Mouse (Mus musculus): ENCODE measurements around the gene Ctnnbl1.

DNA sequence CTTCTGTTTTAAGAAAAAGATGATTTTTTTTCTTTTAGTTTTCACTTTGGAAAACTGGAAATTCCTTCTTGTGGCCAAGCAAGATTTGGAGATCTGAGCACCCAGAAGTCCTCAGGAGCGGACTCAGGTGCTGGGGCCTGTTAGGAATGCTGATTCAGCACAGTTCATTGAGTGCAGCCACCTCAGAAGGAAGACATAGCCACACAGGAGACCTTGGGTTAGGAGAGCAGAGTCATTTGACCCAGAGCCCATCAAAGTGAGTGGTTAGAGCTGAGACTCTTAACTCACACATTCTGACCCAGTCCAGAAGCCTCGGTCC is 77.7 kb downstream of the Ctnnbl1 start:
- TF ChIP-seq POLR2A (IDR thresholded peaks at IDR 0.05; ENCODE audit: borderline replicate concordance, extremely low read depth, insufficient read depth, insufficient read length, poor library complexity, severe bottlenecking) (no peak), CTCF (IDR thresholded peaks at IDR 0.05; ENCODE audit: borderline replicate concordance, extremely low read depth, insufficient read depth, insufficient read length) (no peak)
